Mouse (Mus musculus) bone marrow macrophage, adult 2 months (primary cell): ENCODE measurements at regions not wholly inside any gene's neighbourhood (a gene's known extent, or its start where the extent isn't known, plus 50 kb on each side); places are given as distances from the start of the nearest gene placed in this dataset.

Experiments
- CTCF ChIP-seq: IDR thresholded peaks from 2 replicates; pipeline ENCODE4 v1.5.1; 2012; ENCODE audit warnings: low read depth, mild to moderate bottlenecking, low read length, moderate library complexity
- POLR2A ChIP-seq: IDR thresholded peaks from 2 replicates; pipeline ENCODE4 v1.6.1; 2012; ENCODE audit warnings: mild to moderate bottlenecking, low read depth, low read length, borderline replicate concordance

DNA sequence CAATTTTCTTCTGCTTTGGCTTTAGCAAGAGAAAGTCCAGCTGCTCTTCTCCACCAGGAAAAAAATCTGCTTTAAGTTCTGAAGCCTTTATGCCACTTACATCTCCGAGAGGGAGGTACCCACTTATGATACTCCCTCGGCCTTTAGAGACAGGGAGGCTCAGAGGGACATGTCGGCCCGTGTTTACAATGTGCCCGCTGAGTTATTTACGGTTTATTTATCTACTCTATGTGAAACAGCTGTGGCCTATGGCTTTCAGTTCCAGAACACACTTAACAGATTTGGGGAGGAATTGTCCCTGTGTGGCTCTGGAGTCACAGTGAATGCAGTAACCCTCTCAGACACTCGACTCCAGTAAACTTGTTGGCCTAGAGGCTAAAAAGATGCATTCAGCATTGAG, 409.3 kb upstream of the Tnp1 start:
- TF ChIP-seq CTCF, result no peak
- TF ChIP-seq POLR2A, result no peak
